Mouse (Mus musculus) thymus, adult 2 months (tissue): Measurements from ENCODE around the gene Epo.

ENCODE experiments used
- CTCF ChIP-seq: fragments of 200-500 bp; IDR thresholded peaks from 2 replicates; pipeline ENCODE4 v1.5.1; 2012; ENCODE audit warnings: mild to moderate bottlenecking, control low read depth, low read length, moderate library complexity, borderline replicate concordance; ENCODE audit not compliant: control insufficient read depth, poor library complexity, insufficient read depth; ENCODE audit errors: extremely low read depth
- POLR2A ChIP-seq: fragments of 200-500 bp; IDR thresholded peaks from 2 replicates; pipeline ENCODE4 v1.6.1; 2012; ENCODE audit warnings: mild to moderate bottlenecking, low read length, control low read depth, moderate library complexity; ENCODE audit not compliant: control insufficient read depth, poor library complexity, insufficient read depth; ENCODE audit errors: extremely low read depth

DNA sequence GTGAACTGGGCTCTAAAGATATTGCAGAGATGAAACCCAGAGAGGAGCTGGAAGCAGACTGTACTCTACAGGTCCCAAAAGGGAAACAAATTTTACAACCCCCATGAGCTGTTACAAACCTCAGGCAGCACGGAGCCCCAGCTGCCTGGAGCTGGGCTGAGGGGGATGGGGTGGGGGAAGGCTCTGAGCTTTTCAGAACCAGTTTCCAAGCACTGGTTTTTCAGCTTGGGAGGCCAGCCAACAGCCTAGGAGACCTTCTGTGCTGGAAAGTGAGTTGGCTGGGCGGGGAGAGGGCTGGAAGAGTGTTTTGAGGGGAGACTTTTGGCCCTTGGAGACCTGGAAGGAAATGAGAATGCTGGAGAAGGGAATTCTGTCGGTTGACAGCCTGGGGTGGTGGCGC lies 41.5 kb downstream of the Epo start:
- no peak for TF ChIP-seq CTCF
- TF ChIP-seq POLR2A, result no peak
